Mouse (Mus musculus) retina, postnatal 1 day (tissue): ENCODE measurements around the gene Gm49342.
"Not testable (repeated sequence)": the region's sequence is repeated elsewhere in the genome, so short reads cannot be mapped to it uniquely, and the experiment has no call there.

Experiments used
- DNase-seq: peaks from one replicate; pipeline ENCODE4 v3.0.0-alpha.2; 2012

Gm49342 gene

DNA sequence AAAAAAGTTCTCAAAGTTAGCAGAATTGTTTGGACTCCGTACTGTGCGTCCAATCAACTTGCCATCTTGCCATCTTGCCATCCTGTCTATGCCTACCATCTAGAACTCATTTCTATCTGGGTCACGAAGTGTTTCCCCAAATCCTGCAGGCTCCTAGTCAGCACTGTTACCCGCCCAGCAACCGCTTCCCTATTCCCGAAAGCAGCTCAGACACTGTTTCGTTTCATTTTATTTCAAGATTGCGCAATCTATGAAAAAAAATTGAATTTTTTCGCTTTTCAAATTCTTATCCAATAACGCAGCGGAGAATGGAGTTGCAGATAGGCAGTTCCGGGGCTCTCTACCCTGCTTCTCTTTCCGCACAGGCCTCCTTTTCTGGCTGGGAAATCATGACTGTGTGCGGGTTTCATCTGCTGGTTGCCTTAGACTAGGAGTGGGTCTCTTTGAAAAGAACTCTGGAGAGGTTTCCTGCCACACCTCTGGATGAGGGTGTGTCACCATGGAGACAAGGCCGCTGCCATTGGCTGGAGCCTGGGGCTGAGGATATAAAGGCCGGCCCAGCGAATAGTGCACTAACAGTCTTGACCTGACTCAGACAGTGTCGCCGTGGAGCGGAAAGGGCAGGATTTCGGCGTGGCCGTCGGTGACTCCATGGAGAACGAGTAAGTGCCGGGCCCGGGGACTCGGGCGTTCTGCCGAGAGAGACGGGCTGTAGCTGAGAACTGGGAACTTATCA lies at the start of gene Gm49342:
Gene Gm49342, plus strand, starts transcription at position 586 of the 736 bp plus-strand sequence.
- peak; percentile 96 for DNase-seq

DNA sequence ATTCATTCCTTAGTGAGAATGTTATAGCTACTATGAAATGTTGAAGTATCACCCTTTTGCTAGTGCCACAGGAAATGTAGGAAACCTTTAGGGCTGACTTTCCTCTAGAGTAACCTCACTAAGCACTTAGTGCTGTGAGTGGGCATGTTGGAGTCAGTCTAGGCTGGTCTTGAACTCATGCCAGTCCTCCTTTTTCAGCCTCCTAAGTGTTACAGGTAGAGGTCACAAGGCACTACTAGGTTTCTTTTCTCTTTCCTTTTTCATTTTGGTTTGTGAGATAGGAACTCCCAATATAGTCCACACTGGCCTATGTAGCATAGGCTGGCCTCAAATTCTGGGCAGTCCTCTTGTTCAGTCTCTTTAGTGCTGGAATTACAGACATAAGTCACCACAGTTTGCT lies 48.9 kb upstream of the Gm49342 start:
- no peak for DNase-seq

DNA sequence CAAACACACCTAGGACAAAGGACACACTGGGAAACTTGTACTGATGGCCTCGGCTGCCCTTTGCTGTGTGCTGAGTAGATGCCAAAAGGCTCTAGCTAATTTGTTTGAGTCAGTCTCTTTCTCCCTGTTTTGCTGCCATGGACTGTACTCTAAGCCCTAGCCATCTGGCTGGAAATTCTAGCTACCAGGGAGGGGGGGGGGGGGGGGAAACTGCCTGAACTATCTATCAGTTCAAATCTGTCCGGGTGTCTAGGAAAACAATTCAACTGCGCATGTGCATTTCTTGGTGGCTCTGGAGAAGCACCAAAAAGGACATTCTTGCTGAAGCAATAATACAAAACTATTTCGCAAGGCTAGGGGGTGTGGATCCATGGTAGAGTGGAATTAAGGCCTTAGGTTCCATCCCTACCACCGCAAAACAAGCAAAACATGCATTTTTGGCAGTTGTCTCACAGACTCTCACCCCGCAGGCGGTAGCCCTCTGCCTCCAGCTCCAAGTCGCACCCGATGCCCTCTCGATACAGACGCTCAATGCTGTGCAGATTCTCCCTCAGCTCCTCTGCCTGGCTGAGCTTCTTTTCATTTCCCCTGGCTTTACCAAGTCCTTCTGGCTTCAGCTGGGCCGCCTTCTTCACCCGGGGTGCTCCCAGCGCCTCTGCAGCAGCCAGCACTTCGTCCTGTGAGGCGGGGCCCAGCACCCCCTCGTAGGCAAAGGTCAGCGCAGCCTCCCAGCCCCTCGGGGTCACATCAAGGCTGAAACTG lies 48.2 kb upstream of the Gm49342 start:
- peak; percentile 65 for DNase-seq

DNA sequence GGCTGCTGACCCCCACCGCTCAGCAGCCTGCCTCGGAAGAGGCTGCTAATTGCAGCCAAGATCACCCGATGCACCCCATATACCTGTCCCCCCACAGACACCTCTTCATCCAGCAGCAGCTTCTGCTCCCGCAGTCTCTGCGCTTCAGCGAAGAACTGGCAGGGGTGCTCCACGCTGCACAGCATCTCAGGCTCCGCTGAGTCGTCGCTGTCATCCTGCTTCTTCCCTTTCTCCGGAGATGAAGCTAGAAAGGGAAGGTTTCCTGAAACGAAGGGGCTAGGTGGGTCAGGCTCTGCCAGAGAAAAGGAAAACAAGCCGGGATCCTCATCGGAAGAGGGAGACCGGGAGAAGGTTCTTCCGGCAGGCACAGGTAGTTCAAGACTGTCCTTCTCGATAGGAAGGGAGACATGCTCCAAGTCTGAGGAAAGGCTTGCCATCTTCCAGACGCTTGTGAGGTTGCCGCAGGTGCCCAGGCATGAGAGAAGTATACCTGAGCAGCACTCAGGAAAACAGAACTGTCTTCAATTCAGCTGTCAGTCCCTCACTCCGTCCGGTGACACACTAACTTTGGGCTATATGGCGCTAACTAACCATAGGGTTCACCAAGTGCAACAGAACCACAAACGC lies 47.5 kb upstream of the Gm49342 start:
- peak; percentile 52 for DNase-seq

DNA sequence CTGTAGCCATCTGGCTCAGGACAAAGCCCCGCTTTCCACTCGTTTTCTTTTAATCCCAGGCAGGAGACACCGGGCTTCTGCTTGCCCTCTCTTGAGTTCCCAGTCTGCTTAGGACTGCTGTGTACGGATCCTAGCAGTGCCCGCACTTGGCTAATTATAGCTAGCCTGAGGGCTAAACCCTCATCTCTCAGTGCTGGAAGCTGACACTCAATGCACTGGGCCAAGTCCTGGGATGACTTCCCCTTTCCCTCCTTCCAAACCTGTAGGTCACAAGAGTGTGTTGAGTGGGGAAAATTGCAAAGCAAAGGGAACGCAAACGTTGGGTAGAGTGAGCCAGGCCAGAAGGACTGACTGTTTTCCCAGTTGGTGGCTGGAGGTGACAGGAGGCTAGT lies 46.9 kb upstream of the Gm49342 start, which contains the start of gene Klhl33:
Gene Klhl33, minus strand, starts transcription at position 134 of the 392 bp plus-strand sequence.
- peak; percentile 44 for DNase-seq

DNA sequence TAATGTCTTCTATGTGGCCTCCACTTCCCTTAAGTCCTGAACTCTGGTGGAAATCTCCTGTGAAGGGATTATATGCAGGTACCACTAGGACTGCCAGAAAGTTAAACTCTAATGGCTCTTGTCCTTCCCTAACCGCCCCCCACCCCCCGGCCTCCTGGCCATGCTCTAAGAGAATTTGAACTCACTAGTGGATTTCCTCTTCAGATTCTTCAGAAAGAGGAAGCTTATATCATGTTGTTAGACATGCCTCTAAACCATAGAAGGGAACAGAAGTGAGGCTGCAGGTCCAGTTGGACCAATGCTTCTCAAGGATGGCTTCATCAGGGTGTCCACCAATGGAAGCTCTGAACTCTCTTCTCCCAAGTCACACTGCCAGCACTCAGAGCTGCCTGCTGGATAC lies 46.3 kb upstream of the Gm49342 start:
- not testable (repeated sequence) for DNase-seq

DNA sequence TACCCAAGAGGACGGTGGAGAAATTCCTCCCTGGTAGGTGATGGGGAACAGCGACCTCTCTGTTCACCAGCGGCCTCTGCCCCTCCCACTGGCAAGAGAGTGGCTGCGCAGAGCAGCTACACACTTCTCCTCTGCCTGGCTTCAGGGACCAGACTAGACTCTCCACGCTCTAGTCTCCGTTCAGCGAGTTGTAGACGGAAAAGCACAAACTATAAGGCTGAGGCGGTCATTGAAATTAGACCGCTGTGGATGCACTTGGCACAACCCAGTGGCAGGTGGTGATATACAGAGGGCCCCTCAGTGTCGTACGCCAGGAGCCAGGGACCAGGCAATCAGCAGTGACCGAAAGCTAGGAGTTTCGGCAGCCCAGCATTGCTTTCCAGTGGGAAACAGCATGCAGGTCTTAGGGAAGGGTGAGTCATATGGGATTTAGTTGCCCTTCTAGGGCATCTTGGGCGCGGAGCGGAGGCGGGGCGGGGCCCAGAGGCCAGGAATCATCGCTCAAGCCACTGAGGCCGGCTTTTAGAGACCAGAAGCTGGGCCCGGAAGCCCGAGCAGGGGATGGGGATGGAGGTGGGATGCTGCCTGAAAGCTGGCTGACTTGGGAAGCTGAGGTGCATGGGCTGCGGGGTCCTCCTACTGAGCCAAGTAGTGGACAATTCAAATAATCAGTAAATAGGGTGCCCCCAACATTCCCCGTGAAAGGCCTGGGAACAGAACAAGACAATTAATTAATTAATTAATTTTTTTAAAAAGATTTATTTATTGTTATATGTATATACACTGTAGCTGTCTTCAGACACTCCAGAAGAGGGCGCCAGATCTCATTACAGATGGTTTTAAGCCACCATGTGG lies 40.1 kb upstream of the Gm49342 start:
- peak; percentile 77 for DNase-seq

DNA sequence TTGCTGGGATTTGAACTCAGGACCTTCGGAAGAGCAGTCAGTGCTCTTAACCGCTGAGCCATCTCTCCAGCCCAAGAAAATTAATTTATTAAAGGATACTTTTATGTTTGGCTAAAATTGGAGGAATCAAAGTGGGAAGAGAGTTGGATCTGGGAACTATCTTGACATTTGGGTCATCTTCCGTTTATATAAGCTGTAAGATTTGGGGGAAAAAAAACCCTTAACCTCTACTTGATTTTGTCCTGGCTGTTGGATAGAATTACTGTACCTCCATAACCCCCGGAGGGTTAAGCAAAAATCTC lies 39.5 kb upstream of the Gm49342 start:
- DNase-seq: no peak

DNA sequence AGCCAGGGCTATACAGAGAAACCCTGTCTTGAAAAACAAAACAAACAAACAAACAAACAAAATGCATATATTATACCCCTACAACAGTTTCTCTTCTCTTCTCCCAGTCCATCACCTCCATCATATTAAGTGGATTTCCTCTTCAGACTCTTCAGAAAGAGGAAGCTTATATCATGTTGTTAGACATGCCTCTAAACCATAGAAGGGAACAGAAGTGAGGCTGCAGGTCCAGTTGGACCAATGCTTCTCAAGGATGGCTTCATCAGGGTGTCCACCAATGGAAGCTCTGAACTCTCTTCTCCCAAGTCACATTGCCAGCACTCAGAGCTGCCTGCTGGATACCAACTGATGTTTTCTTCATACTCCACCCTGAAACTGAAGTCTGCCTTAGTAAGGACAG lies 39.0 kb upstream of the Gm49342 start:
- not testable (repeated sequence) for DNase-seq

DNA sequence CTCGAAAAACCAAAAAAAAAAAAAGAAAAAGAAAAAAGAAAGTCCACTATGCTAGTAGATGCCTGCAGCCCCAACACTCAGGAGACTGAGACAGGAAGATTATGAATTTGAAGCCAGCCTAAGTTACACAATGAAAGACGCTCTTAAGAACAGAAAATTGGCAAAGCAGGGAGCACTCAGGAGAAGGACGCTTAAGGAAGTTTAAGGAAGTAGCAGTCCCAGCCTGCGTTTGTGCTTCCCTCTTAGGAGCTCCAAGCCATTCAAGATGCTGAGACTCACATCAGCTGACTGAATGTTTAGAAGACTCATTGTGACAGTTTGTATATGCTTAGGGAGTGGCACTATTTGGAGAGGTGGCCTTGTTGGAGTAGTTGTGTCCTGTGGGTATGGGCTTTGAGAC lies 36.2 kb upstream of the Gm49342 start:
- DNase-seq: no peak

DNA sequence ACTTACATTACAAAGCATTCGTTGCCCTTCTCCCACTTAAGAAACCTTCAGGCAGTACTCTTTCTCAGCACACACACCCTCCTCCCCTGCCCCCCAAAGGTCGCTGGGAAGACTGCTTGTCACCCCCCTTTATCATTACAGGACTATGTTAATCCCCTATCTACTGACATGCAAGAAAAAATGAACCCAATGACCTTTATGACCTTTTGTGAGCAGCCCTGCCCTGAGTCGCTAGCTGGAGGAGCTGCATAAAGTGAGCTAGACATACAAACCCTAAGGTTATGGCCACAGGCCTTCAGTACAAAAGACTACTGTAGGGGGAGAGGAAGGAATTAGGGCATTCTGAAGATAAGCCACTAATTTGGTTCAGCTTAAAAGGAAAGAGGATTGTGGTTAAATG lies 33.0 kb upstream of the Gm49342 start:
- DNase-seq: peak; percentile 34

DNA sequence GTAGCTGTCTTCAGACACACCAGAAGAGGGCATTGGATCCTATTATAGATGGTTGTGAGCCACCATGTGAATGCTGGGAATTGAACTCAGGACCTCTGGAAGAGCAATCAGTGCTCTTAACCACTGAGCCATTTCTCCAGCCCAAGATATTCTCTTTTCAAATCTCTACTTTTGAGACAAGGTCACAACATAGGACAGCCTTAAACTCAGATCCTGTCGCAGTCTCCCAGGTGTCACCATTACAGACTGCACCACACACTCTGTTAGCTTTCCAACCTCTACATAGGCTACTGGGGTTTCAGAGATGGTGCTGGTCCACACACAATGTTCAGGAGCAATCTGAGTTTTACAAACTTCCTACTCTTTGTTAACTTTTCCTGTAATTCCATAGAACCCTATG lies 20.9 kb upstream of the Gm49342 start:
- not testable (repeated sequence) for DNase-seq

DNA sequence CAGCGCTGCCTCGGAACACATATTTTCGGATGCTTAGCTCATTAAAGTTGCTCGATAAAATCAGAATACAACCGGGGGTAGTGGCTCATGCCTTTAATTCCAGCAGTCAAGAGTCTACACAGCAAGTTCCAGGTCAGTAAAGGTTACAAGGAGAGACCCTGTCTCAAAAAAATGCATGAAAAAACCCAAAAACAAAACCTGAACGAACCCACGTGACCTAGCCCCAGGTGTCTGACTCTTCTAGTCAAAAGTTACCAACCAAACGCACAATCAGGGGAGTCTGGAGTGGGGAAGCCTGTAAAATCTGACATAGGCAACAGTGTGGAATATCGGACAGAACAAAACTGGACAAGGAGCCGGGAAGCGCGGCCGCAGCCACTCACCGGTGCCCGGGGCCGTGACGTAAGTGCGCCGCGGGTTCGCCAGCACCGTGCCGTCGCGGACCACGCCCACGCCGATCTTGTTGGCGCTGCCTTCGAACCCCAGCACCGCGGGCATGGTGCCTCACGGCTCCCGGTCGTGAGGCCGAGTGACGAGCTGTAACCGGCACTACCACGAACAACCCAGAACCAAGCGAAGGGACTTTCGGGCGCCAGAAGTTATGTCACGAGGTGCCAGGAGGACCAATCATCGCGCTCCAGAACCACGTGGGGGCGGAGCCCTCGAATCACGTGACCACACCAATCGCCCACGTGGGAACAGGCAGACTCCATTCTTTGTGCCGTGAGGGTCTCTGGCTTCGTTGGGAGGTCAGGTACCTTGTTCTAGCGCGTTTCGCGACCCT lies 19.8 kb upstream of the Gm49342 start, which contains the start of the genes Osgep and Apex1:
Gene Osgep, minus strand, starts transcription at position 613 of the 784 bp plus-strand sequence.
Gene Apex1, plus strand, starts transcription at position 688 of the 784 bp plus-strand sequence.
- peak; percentile 98 for DNase-seq

DNA sequence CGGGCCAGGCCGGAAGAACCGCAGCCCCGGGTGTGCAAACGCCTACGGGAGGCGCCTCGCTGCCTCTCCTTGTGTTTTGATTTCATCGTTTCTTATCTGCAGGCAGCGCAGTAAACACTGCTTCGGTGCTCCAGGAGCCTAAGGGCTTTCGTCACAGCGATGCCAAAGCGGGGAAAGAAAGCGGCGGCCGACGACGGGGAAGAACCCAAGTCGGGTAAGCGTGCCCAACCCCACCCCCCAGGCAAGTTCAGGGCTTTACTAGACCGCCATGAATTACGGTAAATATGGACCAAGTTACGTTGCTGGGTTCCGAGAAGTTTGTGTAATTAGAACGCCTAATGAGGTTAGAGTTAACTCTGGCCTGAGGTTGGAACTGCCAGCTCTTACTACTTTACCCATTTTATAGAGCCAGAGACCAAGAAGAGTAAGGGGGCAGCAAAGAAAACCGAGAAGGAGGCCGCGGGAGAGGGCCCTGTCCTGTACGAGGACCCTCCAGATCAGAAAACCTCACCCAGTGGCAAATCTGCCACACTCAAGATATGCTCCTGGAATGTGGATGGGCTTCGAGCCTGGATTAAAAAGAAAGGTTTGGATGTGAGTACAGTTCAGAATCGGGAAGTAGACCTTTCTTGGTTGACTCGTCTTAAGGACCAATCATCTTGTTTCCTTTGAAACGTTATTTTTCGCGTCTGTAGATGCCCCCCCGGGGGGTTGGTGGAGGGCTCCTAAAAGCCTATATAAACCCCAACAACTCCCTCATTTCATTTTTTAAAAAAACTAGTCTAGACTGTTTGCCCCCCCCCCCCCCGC lies 19.0 kb upstream of the Gm49342 start:
- DNase-seq: no peak

DNA sequence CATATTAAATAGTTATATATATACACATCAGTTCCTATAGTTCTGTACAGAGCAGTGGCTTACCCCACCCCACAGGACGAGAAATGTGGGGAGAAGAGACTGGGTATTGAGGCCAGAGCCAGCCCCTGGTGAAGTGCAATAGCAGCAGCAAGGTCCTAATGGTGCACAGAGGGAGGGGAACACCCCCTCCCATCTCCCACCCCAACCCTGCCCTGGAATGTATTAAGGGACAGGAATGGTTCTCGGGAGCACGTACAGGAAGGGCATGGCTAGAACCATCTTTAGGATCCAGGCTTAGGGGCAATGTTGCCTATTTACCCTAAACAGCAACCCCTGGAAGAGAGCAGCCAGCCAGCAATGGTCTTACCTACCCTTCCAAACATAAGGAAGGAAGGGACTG lies 17.0 kb upstream of the Gm49342 start:
- no peak for DNase-seq

DNA sequence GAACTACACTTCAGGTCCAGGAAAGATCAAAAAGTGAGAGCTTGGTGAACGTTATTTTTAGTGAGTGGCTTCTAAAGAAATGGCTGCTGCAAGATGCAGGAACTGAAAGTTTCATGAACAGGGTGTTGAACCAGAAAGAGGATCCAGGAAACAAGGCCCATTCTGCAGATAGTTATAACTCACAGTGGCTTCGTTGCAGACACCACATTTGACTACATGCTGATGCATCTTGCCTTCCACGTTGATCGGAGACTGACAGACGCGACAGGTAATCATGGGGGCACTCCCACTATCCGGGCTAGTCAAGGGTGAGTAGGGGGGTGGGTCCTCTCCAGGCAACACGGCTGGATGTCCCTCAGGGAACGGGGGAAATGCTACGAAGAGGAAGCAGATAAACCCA lies 14.4 kb upstream of the Gm49342 start:
- DNase-seq: no peak

DNA sequence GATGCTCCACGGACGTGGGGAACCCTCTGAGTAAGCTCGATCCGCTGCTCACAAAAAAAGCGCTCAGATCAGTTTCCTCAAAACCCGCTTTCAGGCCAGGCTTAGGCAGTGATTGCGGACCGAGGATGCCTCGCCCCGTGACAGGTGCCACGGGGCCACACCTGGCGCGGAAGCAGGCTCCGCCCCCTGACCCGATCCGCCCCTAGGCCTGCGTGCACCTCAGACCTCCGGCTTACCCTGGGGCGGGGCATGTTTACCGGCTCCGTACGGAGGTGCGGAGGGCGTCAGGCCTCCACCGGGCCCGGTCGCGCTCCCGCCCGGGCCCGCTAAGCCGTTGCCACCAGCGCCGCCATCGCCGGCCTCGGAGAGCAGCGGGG lies 14.0 kb upstream of the Gm49342 start:
- no peak for DNase-seq

DNA sequence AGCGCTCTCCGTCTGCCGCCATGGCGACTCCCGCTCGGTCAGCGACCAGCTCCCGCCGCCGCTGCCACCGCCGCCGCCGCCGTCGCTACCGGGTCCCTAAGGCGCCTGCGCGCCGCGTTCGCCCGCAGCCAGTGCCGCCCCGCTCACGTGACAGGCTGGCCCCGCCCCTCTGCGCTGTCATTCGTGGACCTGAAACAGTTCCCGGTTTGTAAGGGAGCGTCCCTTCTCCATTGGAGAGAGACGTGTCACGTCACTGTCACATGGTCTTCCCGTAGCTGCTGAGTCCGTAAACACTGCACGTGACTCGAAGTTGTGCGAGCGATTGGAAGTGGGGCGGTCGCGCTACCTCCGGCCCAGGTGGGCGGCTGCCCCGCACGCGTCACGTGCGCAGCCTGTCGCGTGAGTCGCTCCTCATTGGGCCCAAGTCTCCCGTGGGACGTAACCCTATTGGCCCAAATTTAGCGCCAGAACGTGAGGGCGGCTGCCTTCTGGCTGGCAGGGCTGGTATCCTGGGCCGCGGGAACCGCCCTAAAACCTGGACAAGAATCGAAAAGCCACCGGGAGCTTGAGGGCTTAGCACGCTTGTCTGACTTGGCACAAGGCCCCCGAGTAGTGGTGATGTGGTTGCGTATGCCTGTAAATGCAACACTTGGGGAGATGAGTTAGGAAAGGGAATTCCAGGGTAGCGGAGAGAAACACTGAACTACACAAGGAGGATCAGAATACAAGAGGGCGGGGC lies 13.4 kb upstream of the Gm49342 start, which contains the start of the genes Pip4p1 and Pnp:
Gene Pip4p1, minus strand, starts transcription at position 103 of the 739 bp plus-strand sequence.
Gene Pnp, plus strand, starts transcription at position 329 of the 739 bp plus-strand sequence.
- DNase-seq: peak; percentile 100

DNA sequence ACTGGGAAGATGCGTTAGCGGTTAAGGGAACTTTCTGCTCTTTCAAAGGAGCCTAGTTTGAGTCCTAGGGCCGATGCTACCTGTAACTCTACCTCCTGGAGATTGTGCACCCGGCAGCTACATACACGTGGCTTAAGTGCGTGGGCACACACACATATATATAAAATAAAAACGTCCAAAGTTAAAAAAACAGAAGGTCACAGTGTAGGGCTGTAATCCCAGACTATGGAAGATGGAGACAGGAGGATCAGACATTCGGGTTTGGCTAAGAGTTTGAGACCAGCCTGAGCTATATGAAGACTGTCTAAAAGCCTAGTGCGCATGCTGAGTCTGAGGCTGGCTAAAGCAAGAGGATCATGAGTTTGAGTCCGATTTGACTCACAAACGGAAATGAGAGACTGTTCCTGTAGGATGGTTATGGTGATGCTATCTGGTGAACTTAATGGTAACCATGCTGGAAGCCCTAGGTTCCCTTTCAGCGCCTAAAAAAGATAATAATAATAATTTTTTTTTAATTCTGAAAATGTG lies 12.8 kb upstream of the Gm49342 start:
- DNase-seq: no peak

DNA sequence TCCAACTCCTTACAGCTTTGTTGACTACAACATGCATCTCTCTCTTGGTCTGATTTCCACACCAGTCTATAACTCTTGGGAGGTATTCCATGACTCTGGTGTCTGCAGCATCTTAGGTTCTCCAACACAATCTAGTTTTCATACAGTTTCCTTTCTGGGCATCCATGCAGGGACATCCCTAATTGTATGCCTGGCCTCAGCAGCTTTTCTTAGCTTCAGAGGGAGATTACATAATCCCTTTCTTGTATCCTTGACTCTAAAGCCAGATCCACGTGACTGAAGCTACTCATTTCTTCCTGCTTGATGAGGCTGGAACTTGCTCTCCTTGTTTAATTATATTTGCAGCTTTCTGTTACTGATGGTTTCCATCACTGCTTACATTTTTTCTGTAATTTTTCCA lies 7.7 kb upstream of the Gm49342 start:
- DNase-seq: no peak
